Mouse (Mus musculus) mouse embryonic stem cell (cell line): ENCODE measurements around the gene Cntnap4.
"Not testable (repeated sequence)": the region's sequence is repeated elsewhere in the genome, so short reads cannot be mapped to it uniquely, and the experiment has no call there.

Experiments used
- in situ Hi-C, 2 experiments: fragments of 300-500 bp; cut with MboI; formaldehyde crosslinking; loops; 1 replicate in 1 of 2; 3 replicates in 1 of 2; pipeline ENCODE4 v1.14.3; 2019 to 2020; ENCODE audit warnings: low sequenced_read_pairs in 2 of 2, low pct_unique_long_range_greater_than_20kb in 1 of 2, mixed read lengths in 1 of 2; ENCODE audit not compliant: unreplicated experiment in 1 of 2

Gene Cntnap4

DNA sequence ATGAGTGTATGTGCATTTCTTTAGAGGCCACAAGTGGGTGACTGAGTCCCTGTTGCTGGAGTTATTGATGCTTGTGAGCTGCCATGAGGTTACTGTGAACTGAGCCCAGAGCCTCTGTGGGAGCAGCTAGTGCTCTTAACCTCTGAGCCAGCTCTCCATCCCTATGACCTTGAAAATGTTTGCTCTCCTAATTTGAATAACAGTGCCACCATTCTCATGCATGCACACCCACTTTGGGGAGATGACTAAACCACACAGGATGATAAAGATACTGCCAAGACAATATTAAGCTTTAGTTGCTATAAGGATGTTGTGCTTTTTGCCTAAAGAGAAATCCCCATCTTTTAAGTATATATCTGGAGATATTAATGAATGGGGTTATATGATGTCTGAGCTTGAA lies 125.9 kb downstream of the Cntnap4 start:
- in situ Hi-C loops, result no loop called here

DNA sequence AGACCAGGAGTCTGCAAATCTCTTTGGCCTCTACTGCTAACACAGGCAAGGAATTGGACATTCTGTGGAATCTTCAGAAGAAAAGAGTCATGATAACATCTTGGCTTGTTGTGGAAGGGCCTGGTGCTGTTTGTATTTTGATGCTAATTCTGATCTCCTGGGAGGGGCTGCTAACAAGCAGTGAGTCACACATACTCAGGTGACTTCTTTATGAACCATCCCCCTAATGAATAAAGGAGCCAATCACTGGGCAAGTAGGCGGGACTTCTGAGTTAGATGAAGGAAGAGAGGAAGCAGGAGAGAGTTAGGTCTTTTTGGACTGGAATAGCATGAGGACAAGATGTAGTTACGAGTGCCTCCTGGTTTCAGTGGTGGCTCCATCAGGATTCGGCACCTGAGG lies 128.3 kb downstream of the Cntnap4 start:
- in situ Hi-C loops, result no loop called here

DNA sequence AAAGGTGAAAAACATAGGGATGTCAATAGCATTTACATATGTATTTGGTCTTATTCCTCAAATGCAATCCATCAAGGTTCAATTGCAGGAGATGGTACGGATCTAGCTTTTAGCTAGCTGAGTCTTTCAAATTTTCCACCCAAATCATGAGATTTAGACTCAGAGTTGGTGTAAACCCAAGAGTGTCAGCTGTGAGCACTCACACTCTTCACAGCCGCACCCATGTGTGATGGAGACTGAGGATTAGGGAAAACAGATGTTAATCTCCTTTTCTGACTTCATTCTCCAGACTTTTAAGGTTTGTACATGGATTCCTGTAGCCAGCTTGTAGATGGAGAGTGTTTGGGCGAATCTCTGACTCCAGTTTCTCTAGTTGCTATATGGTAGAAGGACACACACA lies 147.1 kb downstream of the Cntnap4 start:
- in situ Hi-C loops, result no loop called here

DNA sequence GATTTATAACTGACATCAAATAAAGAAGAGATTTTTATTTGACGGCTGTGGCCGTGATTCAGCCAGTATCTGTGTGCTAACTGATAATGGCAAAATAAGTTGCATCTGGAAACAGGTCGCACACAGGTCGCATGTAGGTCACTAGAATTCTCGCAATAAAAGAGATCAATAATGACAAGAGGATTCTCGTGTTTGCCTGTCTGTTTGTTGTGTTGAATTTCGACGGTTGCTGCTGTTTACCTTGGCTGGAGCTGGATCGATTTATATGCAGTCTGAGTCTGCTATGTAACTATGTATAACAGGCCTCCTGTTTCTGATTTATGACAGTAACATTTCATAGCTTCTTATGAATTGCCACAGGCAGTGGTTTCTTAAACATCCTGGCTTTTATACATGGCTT lies 155.1 kb downstream of the Cntnap4 start:
- in situ Hi-C loops, result no loop called here

DNA sequence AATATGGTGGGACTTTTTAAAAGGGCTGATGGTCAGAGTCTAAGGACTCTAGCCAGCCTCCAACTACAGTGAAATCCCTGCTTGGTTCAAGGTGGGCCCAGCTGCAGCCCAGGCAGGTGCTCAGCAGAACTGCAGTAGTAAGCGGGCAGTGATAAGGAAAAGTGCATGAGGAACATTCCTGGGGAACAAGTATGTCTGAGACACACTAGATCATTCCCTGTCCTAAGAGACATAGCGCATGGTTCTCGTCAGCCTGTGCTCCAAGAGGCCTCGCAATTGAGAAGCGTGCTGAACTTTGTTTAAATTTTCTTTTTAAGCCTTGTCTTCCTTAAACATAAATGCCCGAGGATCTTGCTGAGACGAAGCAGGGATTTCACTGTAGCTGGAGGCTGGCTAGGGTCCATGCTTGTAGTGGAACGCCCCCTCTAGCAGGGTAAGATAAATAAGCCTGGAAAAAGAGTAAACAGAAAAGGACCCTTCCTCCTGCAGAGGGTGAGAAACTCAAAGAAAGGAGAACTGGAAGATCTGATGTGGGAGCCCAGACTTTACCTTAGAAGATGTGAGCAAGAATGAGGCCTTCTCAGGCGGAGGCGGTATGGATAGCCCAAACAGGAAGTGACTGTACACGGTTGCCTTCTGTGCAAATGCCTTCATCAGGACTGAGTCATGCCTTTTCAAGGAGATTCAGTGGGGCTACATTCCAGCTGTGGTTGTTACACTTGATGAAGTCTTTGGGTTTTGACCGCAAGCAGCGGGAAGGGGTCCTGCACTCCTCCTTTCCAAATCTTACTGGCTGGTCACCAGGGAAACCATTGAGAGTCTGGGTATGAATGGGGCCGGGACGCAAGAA lies 161.0 kb downstream of the Cntnap4 start:
- in situ Hi-C loops, result no loop called here

DNA sequence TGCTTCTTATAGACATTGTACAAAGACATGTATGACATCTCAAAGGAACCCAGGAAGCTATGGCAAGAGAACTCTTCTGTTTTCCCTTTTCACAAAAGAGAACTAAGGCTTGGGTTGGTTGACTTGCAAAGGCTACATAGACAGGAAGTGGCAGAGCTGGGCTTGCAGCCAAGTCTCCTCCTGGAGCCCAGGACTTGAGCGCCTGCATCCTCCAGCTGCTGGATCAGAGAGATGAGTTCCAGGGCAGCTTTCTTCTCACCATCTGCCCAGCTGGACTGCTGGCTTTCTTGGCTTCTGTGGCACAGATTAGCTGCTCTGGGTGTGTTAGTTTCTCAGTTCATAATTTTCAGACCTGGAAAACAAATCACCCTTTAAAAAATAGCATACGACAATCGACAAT lies 165.7 kb downstream of the Cntnap4 start:
- in situ Hi-C loops, result no loop called here

DNA sequence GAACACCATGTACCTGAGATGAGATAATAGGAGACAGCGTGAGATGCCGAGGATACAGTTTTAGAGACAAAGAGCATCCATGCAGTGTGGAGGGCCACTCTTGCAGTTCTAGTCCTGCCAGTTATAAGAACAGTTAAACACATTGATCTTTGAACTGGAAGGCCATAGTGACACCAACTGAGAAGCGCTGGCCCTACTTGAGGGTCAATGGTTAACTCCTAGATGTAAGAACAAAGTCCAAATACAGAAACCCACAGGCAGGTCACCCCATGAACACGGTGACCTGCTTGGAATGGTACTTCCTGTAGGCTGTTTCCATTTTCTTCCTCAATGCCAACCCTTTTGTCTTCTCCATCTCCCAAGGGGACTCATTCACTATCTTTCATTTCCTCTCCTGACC lies 173.5 kb downstream of the Cntnap4 start:
- in situ Hi-C loops, result no loop called here

DNA sequence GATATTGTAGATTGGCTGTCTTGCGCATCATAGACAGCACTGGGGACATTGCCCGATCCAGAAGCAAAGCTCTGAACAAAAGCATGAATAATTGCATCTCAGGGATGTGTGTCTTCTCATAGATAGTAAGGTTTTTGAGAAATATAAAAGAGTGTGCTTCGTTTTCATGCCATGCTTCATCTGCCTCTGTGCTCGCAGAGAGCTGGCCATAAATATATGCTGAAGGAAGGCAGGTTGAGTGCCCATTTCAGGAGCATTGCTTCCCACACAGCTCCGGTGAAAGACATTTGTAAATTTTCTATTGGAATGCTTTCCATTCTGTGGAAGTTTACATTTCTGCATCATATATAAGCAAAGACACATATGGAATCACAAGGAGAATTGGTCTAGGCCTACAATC lies 177.5 kb downstream of the Cntnap4 start:
- in situ Hi-C loops, result no loop called here

DNA sequence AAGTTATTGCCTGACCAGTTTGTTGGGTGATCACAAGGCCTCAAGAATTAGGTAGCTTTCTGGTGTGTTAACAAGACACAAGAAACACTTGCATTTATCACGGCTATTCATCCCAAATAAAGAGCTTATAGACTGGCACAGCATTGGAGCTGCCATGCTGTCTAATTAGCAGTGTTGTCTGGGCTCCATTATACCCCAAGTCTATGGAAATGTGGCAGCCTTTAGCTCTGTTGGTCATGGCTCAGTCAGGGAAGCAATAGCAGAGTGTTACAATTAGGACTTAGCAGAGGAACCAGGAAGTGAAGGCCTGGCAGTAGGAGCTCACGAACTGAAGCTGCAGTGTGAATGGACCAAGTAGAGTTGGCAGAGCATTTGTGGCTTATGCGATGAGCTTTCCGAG lies 185.3 kb downstream of the Cntnap4 start:
- in situ Hi-C loops, result no loop called here

DNA sequence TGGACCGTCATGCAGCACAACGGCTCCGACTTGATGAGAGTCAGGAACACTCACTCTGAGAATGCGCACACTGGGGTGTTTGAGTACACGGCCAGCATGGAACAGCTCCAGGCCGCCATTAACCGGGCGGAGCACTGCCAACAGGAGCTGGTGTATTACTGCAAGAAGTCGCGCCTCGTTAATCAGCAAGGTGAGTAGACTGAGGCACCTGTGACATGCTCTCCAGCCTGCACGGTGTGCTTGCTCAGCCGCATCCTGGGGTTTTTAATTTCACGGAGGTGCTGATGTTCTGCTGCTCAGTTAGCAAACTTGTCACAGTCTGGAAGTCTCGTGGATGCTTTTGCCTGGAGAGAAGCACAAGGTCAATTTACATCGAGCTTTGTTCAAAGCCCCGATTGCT lies 233.2 kb downstream of the Cntnap4 start:
- in situ Hi-C loops, result no loop called here

DNA sequence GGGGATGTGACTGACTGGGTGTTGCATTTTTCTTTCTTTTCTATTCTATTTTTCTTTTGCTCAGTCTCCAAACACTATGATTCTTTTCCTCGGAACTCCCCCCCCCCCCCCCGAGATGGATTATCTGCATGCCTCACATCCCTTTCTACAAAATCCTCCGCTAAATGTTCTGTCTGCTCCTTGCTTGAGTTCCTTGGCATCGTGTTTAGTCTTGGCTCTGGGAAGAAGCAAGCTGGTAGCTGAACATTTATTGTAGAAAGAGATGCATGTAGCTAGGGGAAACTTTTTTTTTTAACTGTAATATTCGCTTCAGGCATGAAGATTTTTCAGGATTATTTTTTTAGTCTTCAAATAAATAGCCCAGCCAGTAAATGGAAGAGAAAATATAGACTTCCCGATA lies 239.5 kb downstream of the Cntnap4 start:
- in situ Hi-C loops, result no loop called here

DNA sequence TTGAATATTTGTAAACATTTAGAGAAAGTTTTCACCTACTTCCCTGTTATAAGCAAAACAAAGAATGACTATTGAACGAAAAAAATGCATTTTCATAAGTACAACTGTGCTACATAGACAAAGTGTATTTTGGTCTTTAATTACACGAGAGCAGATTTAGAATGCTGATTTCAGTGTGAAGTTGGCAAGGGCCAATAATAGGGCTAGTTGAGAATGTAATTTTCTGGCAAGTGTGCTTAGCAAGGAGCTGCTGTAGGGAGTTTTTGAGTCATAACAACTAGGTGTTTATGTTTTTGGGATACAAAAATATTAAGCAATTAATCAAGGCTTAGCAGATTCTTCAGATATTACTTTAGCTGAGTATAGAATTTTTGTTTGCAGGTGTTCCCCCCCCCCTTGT lies 271.2 kb downstream of the Cntnap4 start:
- in situ Hi-C loops, result no loop called here

DNA sequence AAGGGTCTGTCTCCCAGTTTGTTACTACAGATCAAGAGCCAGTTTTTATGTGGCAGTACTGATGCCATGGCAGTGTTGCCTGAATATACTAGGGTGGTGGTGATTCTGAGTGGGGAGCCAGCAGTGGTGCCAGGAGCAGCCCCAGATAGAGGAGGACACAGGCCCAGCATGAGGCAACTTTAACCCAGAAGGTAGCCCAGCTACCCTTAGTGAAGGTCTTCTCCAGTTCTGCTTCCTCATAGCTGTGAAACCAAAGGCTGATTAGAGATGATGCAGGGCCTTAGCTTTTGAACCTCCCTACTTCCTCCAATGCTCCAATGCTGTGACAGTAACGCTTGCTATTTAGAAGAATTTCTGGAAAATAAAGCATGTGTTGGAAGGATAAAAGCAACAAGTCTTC lies 279.7 kb downstream of the Cntnap4 start:
- in situ Hi-C loops, result not testable (repeated sequence)

DNA sequence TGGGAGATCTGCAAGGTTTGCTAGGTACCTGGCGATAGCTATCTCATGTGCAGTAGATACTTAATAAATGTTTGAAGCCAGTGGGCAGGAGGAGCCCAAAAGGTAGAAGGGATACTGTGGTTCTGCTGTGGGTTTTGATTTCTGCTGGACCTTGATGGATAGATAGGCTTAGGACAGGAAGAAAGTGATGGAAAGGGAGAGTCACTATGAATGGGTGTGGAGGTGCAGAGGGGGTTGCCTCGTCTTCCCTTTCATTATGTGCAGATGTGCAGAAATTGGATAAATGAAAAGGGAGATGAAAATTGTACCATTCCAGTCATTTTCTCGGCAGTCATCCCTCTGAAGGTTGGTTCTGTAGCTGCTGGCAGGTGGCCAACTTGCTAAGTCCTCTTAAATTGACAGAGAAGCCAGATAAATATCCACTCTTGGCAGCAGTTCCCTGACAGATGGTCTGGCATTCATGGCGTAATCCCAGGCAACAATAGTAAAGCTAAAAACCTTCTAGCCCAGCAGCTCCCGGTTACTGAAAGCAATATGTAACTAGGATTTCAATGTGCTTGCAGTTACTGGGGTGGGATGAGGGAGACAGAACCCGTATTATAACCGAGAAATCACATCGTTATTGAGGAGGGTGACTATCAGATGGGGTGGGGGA lies 336.7 kb downstream of the Cntnap4 start:
- in situ Hi-C loops, result no loop called here

DNA sequence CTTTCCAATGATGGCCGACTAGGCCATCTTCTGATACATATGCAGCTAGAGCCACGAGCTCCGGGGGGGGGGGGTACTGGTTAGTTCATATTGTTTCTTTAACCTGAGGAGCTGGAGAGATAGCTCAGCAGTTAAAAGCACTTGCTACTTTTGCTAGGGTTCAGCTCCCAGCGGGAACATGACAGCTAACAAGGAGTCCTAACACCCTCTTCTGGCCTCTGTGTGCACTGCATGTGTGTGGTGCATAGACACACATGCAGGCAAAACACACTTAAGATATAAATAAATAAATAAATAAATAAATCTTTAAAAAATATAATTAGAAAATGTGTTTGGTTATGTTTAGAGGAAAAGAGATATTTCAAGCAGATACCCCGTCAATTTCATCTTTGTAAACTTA lies 339.7 kb downstream of the Cntnap4 start:
- in situ Hi-C loops, result no loop called here

DNA sequence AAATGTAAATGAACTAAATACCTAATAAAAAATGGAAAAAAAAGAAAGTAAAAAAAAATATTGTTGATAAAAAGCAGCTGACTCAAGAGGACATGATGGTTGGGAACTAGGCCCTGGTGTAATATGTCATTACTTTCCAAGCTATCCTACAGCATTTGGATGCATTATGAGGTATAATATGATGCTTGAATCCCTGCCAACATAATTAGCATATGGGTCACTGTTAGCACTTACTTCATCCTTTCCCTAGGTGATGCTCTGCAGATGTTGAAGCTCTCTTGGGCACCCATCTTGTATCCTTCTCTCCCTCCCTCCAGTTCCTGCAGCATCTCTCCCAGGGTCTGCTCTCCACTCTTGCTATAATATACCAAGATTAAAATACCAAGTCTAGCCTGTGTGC lies 341.6 kb downstream of the Cntnap4 start:
- in situ Hi-C loops, result no loop called here

DNA sequence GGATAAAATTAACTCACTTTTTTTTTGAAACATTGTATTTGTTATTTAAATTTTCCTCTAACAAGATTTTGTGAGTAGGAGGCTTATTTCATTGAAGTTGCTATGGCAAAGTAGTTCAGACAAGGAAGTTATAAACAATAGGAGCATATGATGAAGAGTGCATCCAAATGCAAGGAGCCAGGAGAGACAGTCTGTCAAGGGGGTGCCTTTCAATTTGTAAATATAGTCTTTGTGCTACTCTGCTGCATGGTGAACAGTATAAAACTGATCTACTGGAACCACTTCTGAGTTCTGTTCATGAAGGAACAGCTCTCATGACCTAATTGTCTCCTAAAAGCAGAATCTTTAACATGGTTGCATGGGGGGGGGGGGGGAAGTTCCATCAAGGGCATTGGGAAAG lies 352.3 kb downstream of the Cntnap4 start:
- in situ Hi-C loops, result no loop called here

DNA sequence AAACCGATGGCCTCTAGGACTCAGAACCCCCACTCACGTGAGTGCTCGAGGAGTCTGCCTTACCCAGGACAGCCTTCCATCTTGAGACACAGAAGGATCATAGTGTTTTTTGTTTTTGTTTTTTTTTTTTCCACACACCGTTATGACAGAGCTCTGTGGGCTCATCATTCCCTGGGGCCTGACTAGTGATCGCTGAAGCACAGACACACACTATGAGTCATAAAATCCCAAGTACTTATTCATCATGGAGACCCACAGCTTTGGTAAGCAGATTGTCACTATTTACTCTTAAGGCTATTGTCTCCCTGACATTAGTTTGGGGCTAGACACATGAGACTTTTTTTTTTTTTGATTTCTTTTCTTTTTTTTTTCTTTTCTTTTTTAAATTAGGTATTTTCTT lies 352.9 kb downstream of the Cntnap4 start:
- in situ Hi-C loops, result no loop called here
